Mouse (Mus musculus): ENCODE measurements at regions not wholly inside any gene's neighbourhood (a gene's known extent, or its start where the extent isn't known, plus 50 kb on each side); places are given as distances from the start of the nearest gene placed in this dataset.

GRCm38 (mm10) chr2:147782496-147782895 lies 264.3 kb downstream of the Foxa2 start:
- WGBS, result 71% methylated on average over 2 of the region's 2 CpGs
- H3K4me3 ChIP-seq (replicated peaks; ENCODE audit: control insufficient read depth, low read depth, low read length), result no peak overlapping the region
- no peak overlapping the region for H3K27ac ChIP-seq (ENCODE audit: control insufficient read depth, insufficient read depth, low read depth, low read length, poor library complexity)
- TF ChIP-seq CTCF (IDR thresholded peaks at IDR 0.05; ENCODE audit: control insufficient read depth, insufficient read depth, low read length) (no peak), POLR2A (IDR thresholded peaks at IDR 0.05; ENCODE audit: borderline replicate concordance, control insufficient read depth, low read depth, low read length) (no peak)
- no peaks in the 10 kb centered on the region for H3K4me1 ChIP-seq (ENCODE audit: control insufficient read depth, insufficient read depth, low read length)

- 42% methylated on average over 2 of the region's 2 CpGs for WGBS
- H3K4me3 ChIP-seq (replicated peaks; ENCODE audit: control insufficient read depth, low read depth, low read length), result no peak overlapping the region
- H3K4me1 ChIP-seq (ENCODE audit: control insufficient read depth, insufficient read depth, low read length), result no peaks in the 10 kb centered on the region
- no peak for TF ChIP-seq CTCF (IDR thresholded peaks at IDR 0.05; ENCODE audit: control insufficient read depth, insufficient read depth, low read length)
- TF ChIP-seq POLR2A (IDR thresholded peaks at IDR 0.05; ENCODE audit: borderline replicate concordance, control insufficient read depth, low read depth, low read length), result no peak
- H3K27ac ChIP-seq (ENCODE audit: control insufficient read depth, insufficient read depth, low read depth, low read length, poor library complexity), result no peak overlapping the region
Measured at GRCm38 (mm10) chr2:147776316-147776715, 270.5 kb downstream of the Foxa2 start.

- no peaks in the 10 kb centered on the region for H3K4me1 ChIP-seq (ENCODE audit: control insufficient read depth, insufficient read depth, low read length)
- 24% methylated on average over 1 of the region's 1 CpGs for WGBS
- no peak for TF ChIP-seq POLR2A (IDR thresholded peaks at IDR 0.05; ENCODE audit: borderline replicate concordance, control insufficient read depth, low read depth, low read length)
- no peak for TF ChIP-seq CTCF (IDR thresholded peaks at IDR 0.05; ENCODE audit: control insufficient read depth, insufficient read depth, low read length)
- H3K27ac ChIP-seq (ENCODE audit: control insufficient read depth, insufficient read depth, low read depth, low read length, poor library complexity), result no peak overlapping the region
- H3K4me3 ChIP-seq (replicated peaks; ENCODE audit: control insufficient read depth, low read depth, low read length), result no peak overlapping the region
Measured at GRCm38 (mm10) chr2:147772579-147772978, 274.2 kb downstream of the Foxa2 start.

GRCm38 (mm10) chr2:147753089-147753488 lies 293.7 kb downstream of the Foxa2 start:
- no peak for TF ChIP-seq CTCF (IDR thresholded peaks at IDR 0.05; ENCODE audit: control insufficient read depth, insufficient read depth, low read length)
- no peak for TF ChIP-seq POLR2A (IDR thresholded peaks at IDR 0.05; ENCODE audit: borderline replicate concordance, control insufficient read depth, low read depth, low read length)
- no peak overlapping the region for H3K4me3 ChIP-seq (replicated peaks; ENCODE audit: control insufficient read depth, low read depth, low read length)
- H3K4me1 ChIP-seq (ENCODE audit: control insufficient read depth, insufficient read depth, low read length), result no peaks in the 10 kb centered on the region
- WGBS, result 49% methylated on average over 2 of the region's 2 CpGs
- no peak overlapping the region for H3K27ac ChIP-seq (ENCODE audit: control insufficient read depth, insufficient read depth, low read depth, low read length, poor library complexity)

- H3K27ac ChIP-seq (ENCODE audit: control insufficient read depth, insufficient read depth, low read depth, low read length, poor library complexity), result no peak overlapping the region
- no peak overlapping the region for H3K4me3 ChIP-seq (replicated peaks; ENCODE audit: control insufficient read depth, low read depth, low read length)
- 66% methylated on average over 3 of the region's 3 CpGs for WGBS
- no peaks in the 10 kb centered on the region for H3K4me1 ChIP-seq (ENCODE audit: control insufficient read depth, insufficient read depth, low read length)
- TF ChIP-seq CTCF (IDR thresholded peaks at IDR 0.05; ENCODE audit: control insufficient read depth, insufficient read depth, low read length) (no peak), POLR2A (IDR thresholded peaks at IDR 0.05; ENCODE audit: borderline replicate concordance, control insufficient read depth, low read depth, low read length) (no peak)
Measured at GRCm38 (mm10) chr2:147751831-147752230, 294.9 kb downstream of the Foxa2 start.

- Histone ChIP-seq H3K4me1 (ENCODE audit: control insufficient read depth, insufficient read depth, low read length) (no peaks in the 10 kb centered on the region), H3K4me3 (replicated peaks; ENCODE audit: control insufficient read depth, low read depth, low read length) (no peak overlapping the region), H3K27ac (ENCODE audit: control insufficient read depth, insufficient read depth, low read depth, low read length, poor library complexity) (no peak overlapping the region)
- WGBS, result 66% methylated on average over 4 of the region's 4 CpGs
- TF ChIP-seq POLR2A (IDR thresholded peaks at IDR 0.05; ENCODE audit: borderline replicate concordance, control insufficient read depth, low read depth, low read length), result no peak
- TF ChIP-seq CTCF (IDR thresholded peaks at IDR 0.05; ENCODE audit: control insufficient read depth, insufficient read depth, low read length), result no peak
Measured at GRCm38 (mm10) chr2:147748006-147748405, 298.8 kb downstream of the Foxa2 start.

- 64% methylated on average over 2 of the region's 2 CpGs for WGBS
- H3K4me1 ChIP-seq (ENCODE audit: control insufficient read depth, insufficient read depth, low read length), result no peaks in the 10 kb centered on the region
- TF ChIP-seq CTCF (IDR thresholded peaks at IDR 0.05; ENCODE audit: control insufficient read depth, insufficient read depth, low read length) (no peak), POLR2A (IDR thresholded peaks at IDR 0.05; ENCODE audit: borderline replicate concordance, control insufficient read depth, low read depth, low read length) (no peak)
- H3K4me3 ChIP-seq (replicated peaks; ENCODE audit: control insufficient read depth, low read depth, low read length), result no peak overlapping the region
- no peak overlapping the region for H3K27ac ChIP-seq (ENCODE audit: control insufficient read depth, insufficient read depth, low read depth, low read length, poor library complexity)
Measured at GRCm38 (mm10) chr2:147743908-147744307, 302.9 kb downstream of the Foxa2 start.

GRCm38 (mm10) chr2:147738307-147738872 lies 308.4 kb downstream of the Foxa2 start:
- no peak for TF ChIP-seq CTCF (IDR thresholded peaks at IDR 0.05; ENCODE audit: control insufficient read depth, insufficient read depth, low read length)
- no peak for TF ChIP-seq POLR2A (IDR thresholded peaks at IDR 0.05; ENCODE audit: borderline replicate concordance, control insufficient read depth, low read depth, low read length)

GRCm38 (mm10) chr2:147727396-147727795 lies 319.4 kb downstream of the Foxa2 start:
- 78% methylated on average over 4 of the region's 4 CpGs for WGBS

More at GRCm38 (mm10) chr2:147738307-147738872, 308.4 kb downstream of the Foxa2 start:
- Histone ChIP-seq H3K4me3 (replicated peaks; ENCODE audit: control insufficient read depth, low read depth, low read length) (no peak overlapping the region), H3K4me1 (ENCODE audit: control insufficient read depth, insufficient read depth, low read length) (no peaks in the 10 kb centered on the region), H3K27ac (ENCODE audit: control insufficient read depth, insufficient read depth, low read depth, low read length, poor library complexity) (no peak overlapping the region)
- 29% methylated on average over 10 of the region's 10 CpGs for WGBS

More at GRCm38 (mm10) chr2:147727396-147727795, 319.4 kb downstream of the Foxa2 start:
- TF ChIP-seq CTCF (IDR thresholded peaks at IDR 0.05; ENCODE audit: control insufficient read depth, insufficient read depth, low read length) (no peak), POLR2A (IDR thresholded peaks at IDR 0.05; ENCODE audit: borderline replicate concordance, control insufficient read depth, low read depth, low read length) (no peak)
- H3K4me1 ChIP-seq (ENCODE audit: control insufficient read depth, insufficient read depth, low read length), result no peaks in the 10 kb centered on the region
- no peak overlapping the region for H3K4me3 ChIP-seq (replicated peaks; ENCODE audit: control insufficient read depth, low read depth, low read length)
- H3K27ac ChIP-seq (ENCODE audit: control insufficient read depth, insufficient read depth, low read depth, low read length, poor library complexity), result no peak overlapping the region
